Mouse (Mus musculus) heart, postnatal 0 days (tissue): Measurements from ENCODE around the gene Trex2. TPM values are rescaled to one million over a fixed set of nuclear protein-coding genes. Genes with fewer than 3 reads are reported as not detected.

Source experiments
- ATAC-seq: fragments of 200-750 bp; cut with Nextera tagmentation; 2 replicates; pipeline ENCODE4 v1.8.0; 2017; ENCODE audit warnings: low read depth, moderate number of reproducible peaks, moderate library complexity; ENCODE audit not compliant: insufficient read depth
- DNase-seq: peaks from one replicate; pipeline ENCODE4 v3.0.0-alpha.2; 2016; ENCODE audit warnings: low spot score
- H3K27ac ChIP-seq: fragments of 300-500 bp; sonication (generic); 2 replicates; pipeline ENCODE4 v1.5.1; 2014; ENCODE audit warnings: low read depth, mild to moderate bottlenecking
- H3K27me3 ChIP-seq: fragments of 300-500 bp; sonication (generic); 2 replicates; pipeline ENCODE4 v1.6.1; 2014; ENCODE audit warnings: low read length, mixed read lengths; ENCODE audit not compliant: control insufficient read depth, insufficient read depth
- H3K36me3 ChIP-seq: fragments of 300-500 bp; sonication (generic); replicated peaks from 2 replicates; pipeline ENCODE4 v1.6.1; 2014; ENCODE audit warnings: low read length, mixed read lengths; ENCODE audit not compliant: control insufficient read depth, insufficient read depth
- H3K4me1 ChIP-seq: fragments of 300-500 bp; sonication (generic); 2 replicates; pipeline ENCODE4 v1.6.1; 2014; ENCODE audit warnings: antibody characterized with exemption; ENCODE audit not compliant: control insufficient read depth, insufficient read depth
- H3K4me2 ChIP-seq: fragments of 300-500 bp; sonication (generic); 2 replicates; pipeline ENCODE4 v1.6.1; 2014; ENCODE audit warnings: low read depth, mild to moderate bottlenecking, low read length, moderate library complexity
- H3K4me3 ChIP-seq: fragments of 300-500 bp; sonication (generic); 2 replicates; pipeline ENCODE4 v1.5.1; 2014; ENCODE audit warnings: low read depth, low read length
- H3K9ac ChIP-seq: fragments of 300-500 bp; sonication (generic); replicated peaks from 2 replicates; pipeline ENCODE4 v1.6.1; 2014; ENCODE audit warnings: low read depth, low read length, mixed read lengths
- H3K9me3 ChIP-seq: fragments of 300-500 bp; sonication (generic); replicated peaks from 2 replicates; pipeline ENCODE4 v1.6.1; 2016; ENCODE audit warnings: low read length; ENCODE audit not compliant: control insufficient read depth
- CTCF ChIP-seq: IDR thresholded peaks from 2 replicates; pipeline ENCODE4 v1.5.1; 2016; ENCODE audit warnings: antibody characterized with exemption, control low read depth, low read depth
- EP300 ChIP-seq: IDR thresholded peaks from 2 replicates; pipeline ENCODE4 v1.6.1; 2016; ENCODE audit warnings: antibody characterized with exemption, low read depth
- WGBS: fragments of 180-500 bp; shearing (Covaris S2); extraction: QIAGEN DNeasy Blood & Tissue Kit; methylation state at CpG from one replicate; pipeline ENCODE4 v1.1.7; 2014; 5-methylcytosine and 5-hydroxymethylcytosine counted together
- polyA plus RNA-seq: library from polyadenylated mRNA; unstranded; fragments of >200 nt; fragmentation: Nextera tagmentation; extraction: Ambion mirVana; gene quantifications from 2 replicates; pipeline ENCODE4 v1.2.1, GENCODE M21; 2015
- total RNA-seq: library from RNA; depleted of rRNA; stranded (reverse); fragments of >200 nt; gene quantifications from 2 replicates; pipeline ENCODE4 v1.2.3, GENCODE M21; 2014; ENCODE audit warnings: low replicate concordance

The Trex2 gene
- total and polyA plus RNA-seq, 2 experiments from 2014 or later, result not detected

- Histone ChIP-seq H3K9me3 (no peaks in the 10 kb centered on the region), H3K4me1 (no peaks in the 10 kb centered on the region), H3K9ac (no peak overlapping the region), H3K27ac (peak overlapping the region; percentile 23; the same call in 1 of the 2 replicates), H3K4me3 (no peak overlapping the region), H3K4me2 (no peak overlapping the region), H3K27me3 (no peaks in the 10 kb centered on the region), H3K36me3 (no peaks in the 10 kb centered on the region)
- TF ChIP-seq CTCF, result no peak
- no peak for TF ChIP-seq EP300
- peak; percentile 69 for ATAC-seq
- DNase-seq, result no peak
- 43% methylated on average over 9 of the region's 9 CpGs for WGBS
Measured at GRCm38 (mm10) chrX:73465483-73466186, 30.5 kb upstream of the Trex2 start.

GRCm38 (mm10) chrX:73460792-73461191, 25.6 kb upstream of the Trex2 start:
- ATAC-seq (no peak), DNase-seq (no peak)
- H3K27ac ChIP-seq, result no peak overlapping the region
- H3K9me3 ChIP-seq, result no peaks in the 10 kb centered on the region
- H3K27me3 ChIP-seq, result no peaks in the 10 kb centered on the region
- WGBS, result 66% methylated on average over 4 of the region's 4 CpGs
- TF ChIP-seq CTCF, result no peak
- TF ChIP-seq EP300, result no peak
- H3K4me3 ChIP-seq, result no peak overlapping the region
- H3K9ac ChIP-seq, result no peak overlapping the region
- no peak overlapping the region for H3K4me2 ChIP-seq
- 0 out of 2 replicates have a peak, but pooled peaks cover 4% of the 10 kb centered on the region for H3K4me1 ChIP-seq
- H3K36me3 ChIP-seq, result no peaks in the 10 kb centered on the region

- no peaks in the 10 kb centered on the region for H3K9me3 ChIP-seq
- ATAC-seq (peak; percentile 100), DNase-seq (peak; percentile 95)
- H3K36me3 ChIP-seq, result no peaks in the 10 kb centered on the region
- H3K4me1 ChIP-seq, result 0 out of 2 replicates have a peak, but pooled peaks cover 4% of the 10 kb centered on the region
- H3K27me3 ChIP-seq, result no peaks in the 10 kb centered on the region
- 22% methylated on average over 26 of the region's 26 CpGs for WGBS
- H3K4me3 ChIP-seq, result peak within 1 kb of the TSS; percentile 62
- peak within 1 kb of the TSS; percentile 69 for H3K4me2 ChIP-seq
- TF ChIP-seq CTCF (peak; percentile 53), EP300 (no peak)
- H3K9ac ChIP-seq, result peak within 1 kb of the TSS; percentile 56; the same call in 1 of the 2 replicates
- H3K27ac ChIP-seq, result no peak within 1 kb of the TSS
Measured at GRCm38 (mm10) chrX:73458877-73459392, 23.8 kb upstream of the Trex2 start, which contains the start of gene Haus7. Gene Haus7 (minus strand): TSS chrX:73459044.

GRCm38 (mm10) chrX:73451949-73452348, 16.8 kb upstream of the Trex2 start:
- H3K27me3 ChIP-seq, result no peaks in the 10 kb centered on the region
- H3K36me3 ChIP-seq, result no peaks in the 10 kb centered on the region
- no peak overlapping the region for H3K9ac ChIP-seq
- no peak overlapping the region for H3K4me3 ChIP-seq
- WGBS, result 5% methylated on average over 2 of the region's 2 CpGs
- DNase-seq (no peak), ATAC-seq (no peak)
- H3K4me2 ChIP-seq, result no peak overlapping the region
- TF ChIP-seq CTCF (peak; percentile 61), EP300 (no peak)
- H3K4me1 ChIP-seq, result no peaks in the 10 kb centered on the region
- no peak overlapping the region for H3K27ac ChIP-seq
- H3K9me3 ChIP-seq, result no peaks in the 10 kb centered on the region

- no peak for ATAC-seq
- WGBS, result 67% methylated on average over 2 of the region's 2 CpGs
- H3K36me3 ChIP-seq, result 0 out of 2 replicates have a peak, but pooled peaks cover 5% of the 10 kb centered on the region
- H3K27ac ChIP-seq, result no peak overlapping the region
- no peak overlapping the region for H3K4me3 ChIP-seq
- H3K27me3 ChIP-seq, result no peaks in the 10 kb centered on the region
- no peak overlapping the region for H3K9ac ChIP-seq
- H3K9me3 ChIP-seq, result no peaks in the 10 kb centered on the region
- no peak overlapping the region for H3K4me2 ChIP-seq
- TF ChIP-seq EP300 (no peak), CTCF (no peak)
- H3K4me1 ChIP-seq, result no peaks in the 10 kb centered on the region
- DNase-seq, result no peak
Measured at GRCm38 (mm10) chrX:73441428-73441827, 6.3 kb upstream of the Trex2 start.

GRCm38 (mm10) chrX:73432850-73433249, 2.3 kb downstream of the Trex2 start:
- no peak overlapping the region for H3K27ac ChIP-seq
- no peaks in the 10 kb centered on the region for H3K9me3 ChIP-seq
- no peaks in the 10 kb centered on the region for H3K4me1 ChIP-seq
- H3K36me3 ChIP-seq, result no peaks in the 10 kb centered on the region
- ATAC-seq, result no peak
- H3K9ac ChIP-seq, result no peak overlapping the region
- H3K27me3 ChIP-seq, result no peaks in the 10 kb centered on the region
- no peak overlapping the region for H3K4me2 ChIP-seq
- WGBS, result 64% methylated on average over 5 of the region's 5 CpGs
- TF ChIP-seq EP300, result no peak
- no peak for TF ChIP-seq CTCF
- H3K4me3 ChIP-seq, result no peak overlapping the region
- DNase-seq, result no peak
